Mouse (Mus musculus) ovary, postnatal 36 days (tissue): ENCODE measurements around the gene Emg1.

ENCODE experiments used
- DNase-seq: peaks from one replicate; pipeline ENCODE4 v3.0.0; 2022; ENCODE audit warnings: low spot score, mixed read lengths

Emg1 gene

GRCm38 (mm10) chr6:124740888-124741761, 29.1 kb upstream of the Emg1 start, which contains the start of gene Grcc10:
TSS of gene Grcc10 (minus strand) at chr6:124741374.
- peak; percentile 84 for DNase-seq

- no peak for DNase-seq
Observed at GRCm38 (mm10) chr6:124740211-124740887, 28.4 kb upstream of the Emg1 start.

DNA sequence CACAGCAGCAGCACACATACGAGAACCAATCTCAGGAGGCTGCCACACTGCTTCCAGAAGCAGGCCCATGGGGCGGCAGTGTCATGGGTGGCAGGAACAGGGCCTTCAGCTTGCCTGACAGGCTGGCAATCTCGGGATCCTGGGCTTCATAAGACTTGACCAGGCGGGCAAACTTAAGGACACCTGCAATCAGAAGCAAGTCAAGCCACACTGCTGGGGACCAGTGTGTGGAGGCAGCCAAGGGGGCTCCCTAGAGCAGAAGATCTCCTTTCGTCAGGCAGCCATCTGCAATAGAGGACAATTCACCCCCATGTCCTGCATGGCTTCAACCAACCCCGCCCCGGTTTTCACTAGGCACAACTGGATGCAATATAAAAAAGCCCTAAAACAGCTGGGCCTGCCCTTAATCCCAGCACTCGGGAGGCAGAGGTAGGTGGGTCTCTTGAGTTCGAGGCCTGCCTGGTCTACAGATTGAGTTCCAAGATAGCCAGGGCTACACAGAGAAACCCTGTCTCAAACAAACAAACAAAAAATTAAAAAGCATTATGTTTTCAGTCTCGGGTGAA, 27.3 kb upstream of the Emg1 start:
- no peak for DNase-seq

DNA sequence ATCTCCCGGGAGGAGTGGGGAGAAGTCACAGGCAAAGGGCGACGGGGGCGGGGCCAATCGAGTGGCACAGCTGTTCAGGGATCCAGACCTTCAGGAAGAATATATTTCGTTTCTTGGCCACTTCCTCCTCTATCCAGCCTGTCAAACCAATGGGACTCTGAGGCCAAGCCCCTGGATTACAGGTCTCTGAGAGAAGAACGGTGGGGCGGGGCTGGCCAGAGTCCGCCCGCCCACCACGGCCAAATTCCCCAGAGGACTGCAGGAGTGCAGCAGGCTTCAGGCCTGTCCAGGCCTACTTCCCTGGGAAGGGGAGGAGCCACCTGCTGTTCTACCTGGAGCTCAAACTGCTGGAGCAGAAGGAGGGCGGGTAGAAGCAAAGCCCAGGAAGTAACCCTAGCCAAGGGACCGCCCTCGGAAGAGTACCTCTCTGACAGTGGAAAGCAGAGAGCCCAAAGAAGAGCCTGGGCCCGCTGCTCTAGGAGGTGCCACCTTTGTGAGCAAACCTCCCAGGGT, 26.6 kb upstream of the Emg1 start, which contains the start of gene Ptpn6:
Gene Ptpn6 (minus strand): TSS at position 204 of the 513 bp plus-strand sequence.
- DNase-seq, result no peak

DNA sequence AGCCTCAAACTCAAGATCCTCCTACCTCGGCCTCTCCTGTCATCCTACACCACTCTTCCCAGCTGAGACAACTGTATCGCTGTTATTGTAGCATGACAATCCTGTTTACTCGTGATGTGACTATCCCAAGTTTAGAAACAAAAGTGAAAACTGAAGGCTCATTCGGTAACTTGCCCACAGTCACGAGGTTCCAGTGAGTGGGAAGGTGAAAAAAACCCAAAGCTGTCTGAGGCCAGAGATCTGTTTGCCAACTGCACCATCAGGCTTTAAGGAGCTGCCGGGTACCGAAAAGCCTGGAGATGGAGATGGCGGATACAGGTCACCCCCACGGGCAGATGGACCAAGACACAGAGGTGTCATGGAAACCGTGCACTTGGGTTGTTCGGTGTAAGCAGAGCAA, 25.1 kb upstream of the Emg1 start:
- DNase-seq, result no peak

DNA sequence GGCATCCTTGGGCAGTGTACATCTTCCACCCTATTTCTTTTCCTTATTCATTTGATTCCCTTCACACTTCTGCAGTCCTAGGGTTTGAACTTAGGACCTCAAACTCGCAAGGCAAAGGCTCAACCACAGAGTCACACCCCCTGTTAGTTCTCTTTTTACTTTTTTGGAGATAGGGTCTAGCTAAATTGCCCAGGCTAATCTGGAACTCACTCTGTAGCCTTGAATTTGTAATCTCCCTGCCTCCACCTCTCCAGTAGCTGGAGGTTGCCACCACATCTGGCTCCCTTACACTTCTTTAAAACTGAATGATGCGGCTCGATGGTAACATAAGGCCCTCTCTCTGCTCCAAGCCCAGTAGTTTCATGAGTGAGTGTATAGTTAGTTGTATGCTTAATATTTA, 22.4 kb upstream of the Emg1 start:
- no peak for DNase-seq

DNA sequence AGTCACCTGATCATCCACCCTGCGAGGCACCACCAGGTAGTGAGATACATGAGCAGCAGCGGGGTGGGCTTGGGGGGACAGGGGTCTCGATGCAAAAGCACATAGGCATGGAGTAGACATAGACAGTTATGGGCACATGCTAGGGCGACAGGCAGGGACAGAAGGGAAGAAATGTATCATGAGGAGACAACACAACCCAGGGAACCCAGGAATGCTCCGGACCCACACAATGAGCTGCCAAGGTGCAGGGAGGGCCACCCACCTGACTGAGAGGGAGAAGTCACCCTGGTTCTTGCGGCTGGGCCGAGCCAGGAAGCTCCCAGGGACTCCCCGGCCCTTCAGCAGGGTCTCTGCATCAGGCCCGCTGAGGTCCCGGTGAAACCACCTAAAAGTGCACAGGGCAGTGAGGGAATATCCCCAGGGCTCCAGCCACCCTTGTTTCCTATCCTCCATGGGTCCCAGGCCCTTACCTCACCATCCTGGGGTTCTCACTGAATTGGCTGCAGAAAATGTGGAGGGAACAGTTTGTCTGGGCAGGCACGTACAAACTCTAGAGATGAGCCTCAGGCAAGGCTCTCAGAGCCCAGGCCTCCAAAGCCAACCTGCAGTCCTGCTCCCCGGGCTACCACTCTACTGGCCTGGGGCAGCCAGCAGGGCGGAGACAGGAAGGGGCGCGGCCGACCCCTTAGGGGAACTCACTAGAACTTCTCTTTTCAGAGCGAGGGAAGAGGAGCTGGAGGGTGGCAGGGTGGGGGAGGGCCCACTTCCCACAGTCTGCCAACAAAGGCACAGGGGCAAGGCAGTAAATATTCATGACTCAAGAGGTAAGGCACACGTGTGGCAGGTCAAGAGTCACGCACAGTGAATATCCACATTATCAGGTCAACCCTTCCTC, 20.7 kb upstream of the Emg1 start:
- no peak for DNase-seq

DNA sequence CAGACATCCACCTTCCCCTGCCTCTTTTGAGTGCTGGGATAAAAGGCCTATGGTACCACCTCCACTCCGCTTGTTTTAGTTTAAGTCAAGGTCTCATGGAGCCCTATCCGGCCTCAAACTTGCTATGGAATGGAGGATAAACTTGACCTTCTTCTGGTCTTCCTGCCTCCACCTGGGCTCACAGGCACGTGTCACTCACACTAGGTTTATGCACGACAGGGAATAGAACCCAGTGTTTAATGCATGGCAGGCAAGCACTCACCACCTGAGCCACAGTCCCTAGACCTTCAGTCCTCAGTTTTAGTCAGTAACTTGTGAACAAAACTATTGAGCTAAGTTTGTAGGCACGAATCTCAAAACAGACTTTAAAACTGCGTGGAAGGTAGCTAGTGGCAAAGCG, 19.1 kb upstream of the Emg1 start:
- DNase-seq, result no peak

DNA sequence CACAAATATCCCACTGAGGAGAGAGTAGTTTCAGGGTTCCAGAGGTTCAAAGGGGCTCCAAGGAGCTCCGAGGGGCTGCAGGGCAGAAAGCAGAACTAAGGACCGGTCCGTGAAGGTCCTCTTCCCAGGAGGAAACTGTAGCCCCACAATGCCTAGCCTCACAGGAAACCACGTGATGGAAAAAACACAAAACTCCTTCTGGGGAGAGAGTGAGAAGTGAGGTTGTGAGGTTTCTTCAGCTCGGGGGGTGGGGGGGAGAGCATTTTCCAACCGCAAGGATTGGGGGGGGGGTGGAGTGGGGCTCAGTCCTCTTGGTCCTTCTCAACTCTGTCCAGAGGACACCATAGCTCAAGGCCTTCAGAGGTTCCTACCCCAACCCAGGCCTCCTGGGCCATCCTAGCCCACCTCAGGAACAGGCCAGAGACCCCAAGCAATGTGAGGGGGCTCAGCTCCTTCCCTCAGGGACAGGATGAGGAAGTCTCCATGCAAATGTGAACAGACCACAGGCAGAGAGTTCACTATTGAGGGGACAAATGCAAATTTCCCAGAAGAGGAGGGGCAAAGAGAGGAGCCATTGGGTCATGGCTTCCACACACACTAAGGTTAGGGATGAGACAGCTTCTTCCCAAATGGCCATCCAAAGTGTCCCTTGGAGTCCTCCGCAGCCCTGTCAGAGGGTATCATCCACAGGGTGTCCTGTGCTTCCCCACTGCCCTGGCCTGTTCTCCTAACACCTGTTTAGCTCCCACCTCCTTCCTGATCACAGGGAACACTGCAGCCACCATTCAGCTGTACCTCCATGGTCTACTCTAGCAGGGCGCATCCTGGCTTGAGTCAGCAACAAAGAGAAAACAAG, 18.1 kb upstream of the Emg1 start:
- DNase-seq, result no peak

DNA sequence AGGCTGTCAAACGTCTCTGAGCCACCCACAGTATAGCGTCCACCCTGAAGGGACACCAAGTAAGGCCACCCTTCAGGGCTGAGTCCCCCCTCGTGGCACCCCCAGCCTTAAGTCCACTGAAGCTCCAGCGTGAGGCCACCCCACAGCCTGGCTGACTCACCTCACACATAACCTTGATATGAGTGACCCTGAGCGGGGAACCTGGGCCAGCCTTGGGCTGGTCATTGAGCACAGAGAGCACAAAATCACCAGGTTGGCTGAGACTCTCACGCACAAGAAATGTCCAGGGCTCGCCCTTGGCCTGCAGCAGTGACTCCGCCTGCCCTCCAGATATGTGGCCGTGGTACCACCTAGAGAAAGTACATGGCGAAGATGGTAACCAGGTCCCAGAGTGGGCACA, 16.6 kb upstream of the Emg1 start:
- DNase-seq, result no peak

- no peak for DNase-seq
Observed at GRCm38 (mm10) chr6:124724472-124724871, 12.5 kb upstream of the Emg1 start.

- DNase-seq, result no peak
Observed at GRCm38 (mm10) chr6:124723541-124723940, 11.6 kb upstream of the Emg1 start.

DNA sequence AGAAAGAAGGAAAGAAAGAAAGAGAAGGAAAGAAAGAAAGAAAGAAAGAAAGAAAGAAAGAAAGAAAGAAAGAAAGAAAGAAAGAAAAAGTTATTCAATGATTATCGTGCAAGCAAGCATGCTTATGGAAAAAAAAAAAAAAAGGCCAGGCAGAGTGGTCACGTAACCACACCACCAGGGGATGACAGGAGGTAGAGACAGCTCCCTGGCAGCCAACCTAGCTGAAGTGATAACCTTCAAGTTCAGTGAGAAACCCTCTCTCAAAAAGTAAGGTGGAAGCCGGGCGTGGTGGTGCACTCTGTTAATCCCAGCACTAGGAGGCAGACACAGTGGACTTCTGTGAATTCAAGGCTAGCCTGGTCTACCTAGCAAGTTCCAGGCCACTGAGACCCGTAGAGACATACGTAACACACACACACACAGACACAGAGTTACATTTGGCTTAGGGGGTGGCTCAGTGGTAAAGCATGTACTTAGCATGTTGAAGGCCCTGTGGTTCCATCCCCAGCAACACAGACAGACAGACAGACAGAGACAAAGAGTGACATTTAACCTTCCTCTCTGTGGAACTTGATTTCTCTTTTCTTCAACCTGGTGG, 11.0 kb upstream of the Emg1 start:
- no peak for DNase-seq

DNA sequence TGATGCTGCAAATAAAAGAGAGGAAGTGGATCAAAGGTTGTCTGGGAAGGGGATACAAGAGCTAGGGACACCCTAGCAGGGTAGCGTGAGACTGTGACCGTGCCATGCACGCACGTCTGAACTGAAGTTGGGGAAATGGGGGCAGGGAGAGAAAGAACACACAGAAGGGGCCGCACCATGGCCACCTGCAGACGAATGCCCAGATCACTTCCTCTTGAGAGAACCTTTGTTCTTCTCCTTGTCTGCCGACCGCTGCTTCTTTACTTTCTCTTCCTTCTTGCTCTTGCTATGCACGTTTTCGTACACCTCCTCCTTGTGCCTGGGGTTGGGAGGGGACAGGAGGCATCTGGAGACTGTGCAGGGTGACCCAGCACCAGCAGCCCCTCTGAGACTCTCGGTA, 8.9 kb upstream of the Emg1 start:
- DNase-seq, result no peak

DNA sequence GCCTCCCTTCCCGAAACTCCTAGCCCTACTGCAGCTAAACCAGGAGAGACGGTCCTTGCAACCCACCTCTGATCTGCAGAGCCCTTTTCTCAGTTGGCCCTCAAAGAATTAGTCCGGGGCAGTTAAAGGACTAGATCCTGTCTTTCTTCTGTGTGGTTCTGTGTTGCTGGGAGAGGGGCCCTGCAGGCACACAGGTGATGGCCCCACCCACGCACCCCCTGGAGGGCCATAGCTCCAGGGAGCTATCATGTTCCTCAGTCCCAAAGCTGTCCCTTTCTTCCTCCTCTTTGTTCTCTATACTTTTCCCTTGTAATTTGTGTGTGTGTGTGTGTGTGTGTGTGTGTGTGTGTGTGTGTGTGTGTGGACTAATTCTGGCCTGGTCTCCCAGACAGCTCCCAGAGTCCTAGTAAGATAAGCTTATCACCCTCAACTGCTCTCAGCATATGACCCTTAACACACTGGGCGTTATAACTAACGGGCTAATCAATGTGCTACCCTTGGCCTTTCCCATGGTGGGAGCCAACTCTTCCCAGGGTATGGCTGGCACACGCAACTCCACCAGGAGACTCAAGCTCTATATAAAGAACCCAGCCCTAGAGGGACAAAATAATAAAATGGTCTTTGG, 7.5 kb upstream of the Emg1 start:
- DNase-seq, result no peak

GRCm38 (mm10) chr6:124718703-124719102, 6.7 kb upstream of the Emg1 start:
- peak; percentile 52 for DNase-seq

DNA sequence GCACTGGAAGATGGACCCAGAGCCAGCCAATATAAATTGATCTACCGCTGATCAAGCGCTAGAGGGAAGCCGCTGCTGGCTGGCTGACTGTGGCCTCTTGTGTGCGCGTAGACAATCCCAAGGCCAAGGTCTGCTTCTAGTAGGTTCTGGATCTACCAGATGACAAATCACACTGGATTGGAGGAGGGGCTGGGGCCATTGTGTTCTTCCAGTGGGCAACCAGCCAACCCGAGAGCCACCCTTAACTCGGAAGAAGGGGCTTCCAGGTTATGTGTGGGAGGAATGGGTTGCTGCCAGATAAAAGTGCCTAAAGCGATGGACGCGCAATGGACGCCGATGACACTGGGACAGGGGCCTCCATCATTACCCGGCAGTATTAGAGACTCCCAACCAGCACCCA, 6.0 kb upstream of the Emg1 start:
- DNase-seq, result no peak

DNA sequence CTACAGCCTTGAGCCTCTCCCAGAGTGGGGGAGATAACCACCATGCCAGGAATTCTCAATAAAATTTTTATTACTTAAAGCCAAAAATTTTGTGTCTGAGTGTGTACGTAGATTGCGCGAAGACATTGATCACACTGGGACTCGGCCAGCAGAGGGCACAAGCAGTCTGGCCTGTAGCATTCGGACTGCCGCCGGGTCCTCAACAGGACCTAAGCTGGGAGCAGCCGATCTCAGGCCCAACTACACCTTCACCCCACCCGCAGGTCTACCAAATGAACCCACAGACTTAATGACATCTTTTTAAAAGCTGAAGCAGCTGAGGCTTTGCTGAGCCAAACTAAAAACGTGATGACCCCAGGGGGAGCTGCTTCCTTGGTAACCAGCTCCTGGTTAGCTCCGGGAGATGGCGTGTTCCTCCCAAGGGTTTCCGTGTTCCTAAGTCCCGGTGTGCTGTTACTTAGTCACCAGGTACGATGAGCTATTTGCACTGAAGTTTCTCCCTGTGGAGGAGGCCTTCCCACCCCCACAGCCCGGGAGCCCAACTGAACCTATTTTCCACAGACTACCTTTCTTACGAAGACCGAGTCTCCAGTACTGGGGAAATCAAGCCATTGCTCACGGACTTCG, 5.0 kb upstream of the Emg1 start:
- DNase-seq, result peak; percentile 48

GRCm38 (mm10) chr6:124712918-124713317, 940 bp upstream of the Emg1 start:
- no peak for DNase-seq
